Mouse (Mus musculus): ENCODE measurements around the gene Purb. TPM values are rescaled to one million over a fixed set of nuclear protein-coding genes. Genes with fewer than 3 reads are reported as not detected.
"Not testable (repeated sequence)": the region's sequence is repeated elsewhere in the genome, so short reads cannot be mapped to it uniquely, and the experiment has no call there.

The Purb gene
- polyA plus RNA-seq, 1 experiment from 2014 or later, result 22.1 TPM

DNA sequence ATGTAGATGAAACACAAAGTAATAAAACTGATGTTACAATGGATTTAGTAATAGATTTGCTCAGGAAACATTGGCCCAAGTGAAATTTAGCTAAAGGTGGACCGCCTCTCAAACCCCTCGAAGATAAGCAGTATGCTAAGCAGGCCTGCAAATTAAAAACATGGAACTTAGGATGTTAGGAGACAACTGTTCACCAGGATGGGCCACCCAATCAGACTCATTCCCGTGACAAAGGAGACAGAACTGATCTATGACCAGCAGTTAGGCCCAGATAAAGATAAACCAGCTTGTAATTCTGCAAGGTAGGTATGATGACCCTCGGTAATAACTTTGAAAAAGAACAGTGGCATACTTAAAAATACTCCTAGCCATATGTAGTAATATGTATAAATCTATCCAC is 32.6 kb downstream of the Purb start:
- Histone ChIP-seq H3K36me3 (ENCODE audit: control insufficient read depth, insufficient read depth) (peaks cover 10% of the 10 kb centered on the region; the same call in 1 of the 2 replicates), H3K27ac (ENCODE audit: low read length) (peak overlapping the region; percentile 95; the same call in 1 of the 2 replicates), H3K4me1 (ENCODE audit: control insufficient read depth, insufficient read depth, low read length) (peaks cover 19% of the 10 kb centered on the region; the same call in 1 of the 2 replicates), H3K9ac (ENCODE audit: low read length) (peak overlapping the region; percentile 91), H3K4me3 (ENCODE audit: low read length) (peak overlapping the region; percentile 80), H3K27me3 (ENCODE audit: control insufficient read depth, insufficient read depth, low read length) (no peaks in the 10 kb centered on the region), H3K9me3 (replicated peaks; ENCODE audit: control insufficient read depth, low read length) (no peaks in the 10 kb centered on the region), H3K4me2 (ENCODE audit: low read depth, low read length) (peak overlapping the region; percentile 68)
- ATAC-seq (replicated peaks; ENCODE audit: extremely low read depth, insufficient read depth, low FRiP score), result no peak
- 40% methylated on average over 4 of the region's 4 CpGs for WGBS

DNA sequence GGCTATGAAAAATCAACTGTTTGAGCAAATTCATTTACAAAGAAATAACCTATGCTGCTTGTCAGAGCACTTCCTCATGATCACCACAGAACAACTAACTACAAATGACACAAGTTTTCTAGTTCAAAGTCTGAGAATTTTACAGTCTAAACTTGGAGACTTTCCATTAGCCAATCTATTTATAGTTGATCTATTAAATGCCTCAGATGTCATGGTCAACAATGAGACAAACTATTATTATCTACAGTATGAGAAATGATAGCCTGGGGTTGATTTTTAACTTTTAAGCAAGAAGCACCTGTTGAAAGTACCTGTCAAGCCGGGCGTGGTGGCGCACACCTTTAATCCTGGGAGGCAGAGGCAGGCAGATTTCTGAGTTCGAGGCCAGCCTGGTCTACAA is 33.2 kb downstream of the Purb start:
- no peak overlapping the region for H3K4me3 ChIP-seq (ENCODE audit: low read length)
- H3K9me3 ChIP-seq (replicated peaks; ENCODE audit: control insufficient read depth, low read length), result no peaks in the 10 kb centered on the region
- H3K27ac ChIP-seq (ENCODE audit: low read length), result no peak overlapping the region
- ATAC-seq (replicated peaks; ENCODE audit: extremely low read depth, insufficient read depth, low FRiP score), result no peak
- peaks cover 17% of the 10 kb centered on the region; the same call in 1 of the 2 replicates for H3K4me1 ChIP-seq (ENCODE audit: control insufficient read depth, insufficient read depth, low read length)
- peak overlapping the region; percentile 68; the same call in 1 of the 2 replicates for H3K4me2 ChIP-seq (ENCODE audit: low read depth, low read length)
- no peaks in the 10 kb centered on the region for H3K27me3 ChIP-seq (ENCODE audit: control insufficient read depth, insufficient read depth, low read length)
- H3K36me3 ChIP-seq (ENCODE audit: control insufficient read depth, insufficient read depth), result peaks cover 13% of the 10 kb centered on the region; the same call in 1 of the 2 replicates
- H3K9ac ChIP-seq (ENCODE audit: low read length), result no peak overlapping the region
- WGBS, result 95% methylated on average over 4 of the region's 4 CpGs

DNA sequence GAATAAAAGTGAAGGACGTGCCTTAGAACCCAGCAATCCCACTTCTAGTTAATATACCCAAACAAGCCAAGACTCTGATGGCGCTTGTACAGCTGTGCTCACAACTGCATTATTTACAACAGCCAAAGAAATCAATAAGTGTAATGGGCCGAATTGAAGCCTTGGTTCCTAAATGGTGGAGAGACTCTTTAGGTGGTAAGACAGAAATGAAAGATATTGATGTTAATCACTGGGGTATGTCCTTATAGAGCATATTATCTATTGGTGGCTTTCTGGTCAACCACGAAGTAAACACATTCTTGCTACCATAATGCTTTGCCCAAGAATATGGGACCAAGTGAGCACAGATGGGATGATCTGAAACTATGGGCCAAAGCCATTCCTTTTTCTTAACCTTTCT is 35.5 kb downstream of the Purb start:
- Histone ChIP-seq H3K27ac (ENCODE audit: low read length) (no peak overlapping the region), H3K36me3 (ENCODE audit: control insufficient read depth, insufficient read depth) (peaks cover 28% of the 10 kb centered on the region), H3K4me1 (ENCODE audit: control insufficient read depth, insufficient read depth, low read length) (peaks cover 11% of the 10 kb centered on the region; the same call in 1 of the 2 replicates), H3K4me3 (ENCODE audit: low read length) (no peak overlapping the region), H3K4me2 (ENCODE audit: low read depth, low read length) (no peak overlapping the region), H3K9me3 (replicated peaks; ENCODE audit: control insufficient read depth, low read length) (no peaks in the 10 kb centered on the region), H3K27me3 (ENCODE audit: control insufficient read depth, insufficient read depth, low read length) (no peaks in the 10 kb centered on the region), H3K9ac (ENCODE audit: low read length) (no peak overlapping the region)
- WGBS, result 93% methylated on average over 4 of the region's 4 CpGs
- ATAC-seq (replicated peaks; ENCODE audit: extremely low read depth, insufficient read depth, low FRiP score), result no peak

DNA sequence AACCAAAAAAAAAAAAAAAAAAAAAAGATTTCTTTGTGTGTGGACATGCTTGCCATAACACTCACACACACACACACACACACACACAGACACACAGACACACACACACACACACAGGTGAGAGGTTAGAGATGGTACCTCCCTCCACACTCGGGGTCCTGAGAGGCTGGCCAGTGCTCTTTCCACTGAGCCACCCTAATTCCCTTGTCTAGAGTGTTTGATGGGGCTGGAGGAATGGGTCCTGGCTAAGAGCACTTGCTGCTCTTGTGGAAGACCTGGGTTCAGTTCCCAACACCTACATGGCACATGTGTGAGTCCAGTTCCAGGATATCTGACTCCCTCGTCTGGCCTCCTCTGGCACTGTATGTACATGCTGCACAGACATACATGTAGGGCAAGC is 38.0 kb downstream of the Purb start:
- Histone ChIP-seq H3K4me1 (ENCODE audit: control insufficient read depth, insufficient read depth, low read length) (peaks cover 2% of the 10 kb centered on the region; the same call in 1 of the 2 replicates), H3K36me3 (ENCODE audit: control insufficient read depth, insufficient read depth) (peaks cover 40% of the 10 kb centered on the region), H3K4me2 (ENCODE audit: low read depth, low read length) (no peak overlapping the region), H3K27ac (ENCODE audit: low read length) (no peak overlapping the region), H3K4me3 (ENCODE audit: low read length) (no peak overlapping the region), H3K27me3 (ENCODE audit: control insufficient read depth, insufficient read depth, low read length) (no peaks in the 10 kb centered on the region), H3K9ac (ENCODE audit: low read length) (no peak overlapping the region), H3K9me3 (replicated peaks; ENCODE audit: control insufficient read depth, low read length) (no peaks in the 10 kb centered on the region)
- no peak for ATAC-seq (replicated peaks; ENCODE audit: extremely low read depth, insufficient read depth, low FRiP score)
- 89% methylated on average over 2 of the region's 2 CpGs for WGBS

DNA sequence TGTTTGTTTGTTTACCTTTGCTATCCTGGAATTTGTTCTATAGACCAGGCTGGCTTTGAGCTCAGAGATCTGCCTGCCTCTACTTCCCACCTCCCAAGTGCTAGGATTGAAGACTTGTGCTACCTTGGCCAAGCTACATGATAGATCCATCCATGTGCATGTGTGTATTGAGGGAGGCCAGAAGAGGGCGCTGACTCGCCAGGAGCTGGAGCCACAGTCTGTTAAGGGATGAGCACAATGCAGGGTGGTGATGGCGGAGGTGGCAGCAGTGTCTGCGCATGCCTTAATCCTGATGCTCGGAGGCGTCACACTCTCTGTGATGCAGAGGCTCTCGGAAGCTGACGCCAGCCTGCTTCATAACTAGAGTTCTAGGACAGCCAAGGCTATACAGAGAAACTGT is 39.3 kb downstream of the Purb start:
- Histone ChIP-seq H3K36me3 (ENCODE audit: control insufficient read depth, insufficient read depth) (peaks cover 52% of the 10 kb centered on the region), H3K4me2 (ENCODE audit: low read depth, low read length) (no peak overlapping the region), H3K9ac (ENCODE audit: low read length) (no peak overlapping the region), H3K27ac (ENCODE audit: low read length) (no peak overlapping the region), H3K4me3 (ENCODE audit: low read length) (no peak overlapping the region), H3K4me1 (ENCODE audit: control insufficient read depth, insufficient read depth, low read length) (no peaks in the 10 kb centered on the region), H3K27me3 (ENCODE audit: control insufficient read depth, insufficient read depth, low read length) (no peaks in the 10 kb centered on the region), H3K9me3 (replicated peaks; ENCODE audit: control insufficient read depth, low read length) (no peaks in the 10 kb centered on the region)
- no peak for ATAC-seq (replicated peaks; ENCODE audit: extremely low read depth, insufficient read depth, low FRiP score)
- WGBS, result 66% methylated on average over 8 of the region's 8 CpGs

DNA sequence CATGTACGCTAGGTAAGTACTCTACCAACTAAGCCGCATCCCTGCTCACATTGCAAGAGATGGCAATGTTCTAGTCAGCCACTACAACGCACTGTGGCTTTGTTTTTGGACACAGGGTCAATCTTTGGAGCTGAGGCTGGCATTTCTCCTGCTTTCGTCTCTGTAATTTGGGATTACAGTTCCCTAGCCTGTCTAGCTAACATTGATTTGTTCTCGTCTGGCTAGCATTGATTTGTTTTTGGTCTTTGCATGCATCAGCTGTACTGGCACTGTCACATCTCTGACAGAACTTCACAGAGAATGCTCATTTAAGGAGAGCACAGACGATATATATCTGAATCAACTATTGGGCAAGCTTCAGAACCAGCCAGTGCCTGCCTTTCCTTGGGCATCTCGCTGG is 45.5 kb downstream of the Purb start:
- Histone ChIP-seq H3K4me3 (ENCODE audit: low read length) (no peak overlapping the region), H3K4me1 (ENCODE audit: control insufficient read depth, insufficient read depth, low read length) (no peaks in the 10 kb centered on the region), H3K9me3 (replicated peaks; ENCODE audit: control insufficient read depth, low read length) (no peaks in the 10 kb centered on the region), H3K27ac (ENCODE audit: low read length) (no peak overlapping the region), H3K4me2 (ENCODE audit: low read depth, low read length) (no peak overlapping the region), H3K9ac (ENCODE audit: low read length) (no peak overlapping the region), H3K36me3 (ENCODE audit: control insufficient read depth, insufficient read depth) (peaks cover 62% of the 10 kb centered on the region), H3K27me3 (ENCODE audit: control insufficient read depth, insufficient read depth, low read length) (no peaks in the 10 kb centered on the region)
- WGBS, result 94% methylated on average over 7 of the region's 7 CpGs
- no peak for ATAC-seq (replicated peaks; ENCODE audit: extremely low read depth, insufficient read depth, low FRiP score)

DNA sequence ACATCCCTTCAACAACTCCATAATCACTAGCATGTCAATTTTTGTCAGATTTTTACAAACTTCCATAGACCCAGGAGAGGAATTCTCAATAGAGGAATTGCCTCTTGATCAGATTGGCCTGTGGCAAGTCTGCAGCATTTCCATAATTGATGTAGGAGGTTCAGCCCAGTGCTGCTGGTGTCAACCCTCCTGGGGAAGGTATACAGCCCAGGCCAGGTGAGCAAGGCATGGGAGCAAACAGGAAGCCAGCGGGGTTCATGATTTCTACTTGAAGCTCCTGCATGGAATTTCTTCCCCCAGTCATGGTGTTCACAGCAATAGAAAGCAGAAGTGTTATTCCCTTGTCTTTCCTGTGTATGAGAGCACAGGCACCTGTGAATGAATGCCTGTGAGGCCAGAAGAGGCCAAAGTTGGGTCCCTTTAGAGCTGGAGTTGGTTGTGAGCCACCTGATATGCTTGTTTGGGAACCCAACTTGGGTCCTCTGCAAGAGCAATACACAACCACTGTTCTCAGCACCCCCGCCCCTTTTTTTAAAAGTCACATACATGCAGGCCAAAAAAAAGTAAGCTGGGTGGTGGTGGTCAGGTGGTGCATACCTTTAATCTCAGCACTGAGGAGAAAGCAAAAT is 54.9 kb downstream of the Purb start:
- Histone ChIP-seq H3K27me3 (ENCODE audit: control insufficient read depth, insufficient read depth, low read length) (no peaks in the 10 kb centered on the region), H3K4me3 (ENCODE audit: low read length) (no peak overlapping the region), H3K4me2 (ENCODE audit: low read depth, low read length) (no peak overlapping the region), H3K9ac (ENCODE audit: low read length) (no peak overlapping the region), H3K9me3 (replicated peaks; ENCODE audit: control insufficient read depth, low read length) (no peaks in the 10 kb centered on the region), H3K27ac (ENCODE audit: low read length) (no peak overlapping the region), H3K36me3 (ENCODE audit: control insufficient read depth, insufficient read depth) (peaks cover 36% of the 10 kb centered on the region), H3K4me1 (ENCODE audit: control insufficient read depth, insufficient read depth, low read length) (peaks cover 17% of the 10 kb centered on the region)
- 68% methylated on average over 2 of the region's 2 CpGs for WGBS
- no peak for ATAC-seq (replicated peaks; ENCODE audit: extremely low read depth, insufficient read depth, low FRiP score)

DNA sequence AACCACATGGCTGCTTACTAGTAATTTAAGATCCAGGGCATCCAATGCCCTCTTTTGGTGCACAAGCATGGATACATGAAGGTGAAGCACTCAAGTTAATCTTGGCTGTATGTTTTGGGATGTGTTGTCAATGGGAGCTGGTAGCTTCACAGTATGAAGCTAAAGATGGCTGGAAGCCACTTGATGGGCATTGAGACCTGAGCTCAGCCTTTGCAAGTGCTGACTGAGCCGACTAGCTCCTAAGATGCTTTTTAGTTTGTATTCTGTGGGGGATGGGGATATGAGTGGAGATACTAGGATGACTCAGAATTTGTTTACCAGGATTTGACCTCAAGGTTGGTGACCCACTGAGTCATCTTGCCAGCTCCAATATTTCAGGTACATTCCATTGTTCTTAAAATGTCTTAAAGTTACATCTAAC is 55.4 kb downstream of the Purb start:
- Histone ChIP-seq H3K27me3 (ENCODE audit: control insufficient read depth, insufficient read depth, low read length) (no peaks in the 10 kb centered on the region), H3K27ac (ENCODE audit: low read length) (no peak overlapping the region), H3K36me3 (ENCODE audit: control insufficient read depth, insufficient read depth) (peaks cover 34% of the 10 kb centered on the region), H3K4me2 (ENCODE audit: low read depth, low read length) (no peak overlapping the region), H3K9me3 (replicated peaks; ENCODE audit: control insufficient read depth, low read length) (no peaks in the 10 kb centered on the region), H3K4me3 (ENCODE audit: low read length) (no peak overlapping the region), H3K4me1 (ENCODE audit: control insufficient read depth, insufficient read depth, low read length) (peaks cover 17% of the 10 kb centered on the region), H3K9ac (ENCODE audit: low read length) (no peak overlapping the region)
- no peak for ATAC-seq (replicated peaks; ENCODE audit: extremely low read depth, insufficient read depth, low FRiP score)
- 15% methylated on average over 1 of the region's 1 CpGs for WGBS

DNA sequence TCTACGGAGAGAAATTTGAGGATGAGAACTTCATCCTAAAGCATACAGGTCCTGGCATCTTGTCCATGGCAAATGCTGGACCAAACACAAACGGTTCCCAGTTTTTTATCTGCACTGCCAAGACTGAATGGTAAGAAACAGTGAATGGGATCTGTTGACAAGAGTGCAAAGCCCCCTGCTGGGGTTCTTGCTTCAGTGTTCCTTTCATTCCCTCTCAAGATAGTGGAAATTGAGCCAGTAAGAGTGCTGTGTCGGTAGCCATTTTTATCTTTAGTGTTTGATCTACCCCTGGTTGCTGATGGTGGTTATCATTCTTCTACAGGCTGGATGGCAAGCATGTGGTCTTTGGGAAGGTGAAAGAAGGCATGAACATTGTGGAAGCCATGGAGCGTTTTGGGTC is 56.6 kb downstream of the Purb start:
- WGBS, result 57% methylated on average over 4 of the region's 4 CpGs
- not testable (repeated sequence) for H3K4me2 ChIP-seq (ENCODE audit: low read depth, low read length); H3K9me3 ChIP-seq (replicated peaks; ENCODE audit: control insufficient read depth, low read length); H3K9ac ChIP-seq (ENCODE audit: low read length); H3K27ac ChIP-seq (ENCODE audit: low read length); ATAC-seq (replicated peaks; ENCODE audit: extremely low read depth, insufficient read depth, low FRiP score); H3K4me3 ChIP-seq (ENCODE audit: low read length); H3K27me3 ChIP-seq (ENCODE audit: control insufficient read depth, insufficient read depth, low read length)
- peaks cover 27% of the 10 kb centered on the region for H3K36me3 ChIP-seq (ENCODE audit: control insufficient read depth, insufficient read depth)
- H3K4me1 ChIP-seq (ENCODE audit: control insufficient read depth, insufficient read depth, low read length), result peaks cover 26% of the 10 kb centered on the region

All from heart, embryonic 16.5 days (tissue).